Mouse (Mus musculus) frontal cortex, postnatal 14 days (tissue): Measurements from ENCODE around the gene Rbm14.

ENCODE experiments used
- DNase-seq, 2 experiments: peaks; one replicate each; pipeline ENCODE4 v3.0.0; 2022; ENCODE audit warnings: low spot score in 2 of 2

Rbm14 gene

DNA sequence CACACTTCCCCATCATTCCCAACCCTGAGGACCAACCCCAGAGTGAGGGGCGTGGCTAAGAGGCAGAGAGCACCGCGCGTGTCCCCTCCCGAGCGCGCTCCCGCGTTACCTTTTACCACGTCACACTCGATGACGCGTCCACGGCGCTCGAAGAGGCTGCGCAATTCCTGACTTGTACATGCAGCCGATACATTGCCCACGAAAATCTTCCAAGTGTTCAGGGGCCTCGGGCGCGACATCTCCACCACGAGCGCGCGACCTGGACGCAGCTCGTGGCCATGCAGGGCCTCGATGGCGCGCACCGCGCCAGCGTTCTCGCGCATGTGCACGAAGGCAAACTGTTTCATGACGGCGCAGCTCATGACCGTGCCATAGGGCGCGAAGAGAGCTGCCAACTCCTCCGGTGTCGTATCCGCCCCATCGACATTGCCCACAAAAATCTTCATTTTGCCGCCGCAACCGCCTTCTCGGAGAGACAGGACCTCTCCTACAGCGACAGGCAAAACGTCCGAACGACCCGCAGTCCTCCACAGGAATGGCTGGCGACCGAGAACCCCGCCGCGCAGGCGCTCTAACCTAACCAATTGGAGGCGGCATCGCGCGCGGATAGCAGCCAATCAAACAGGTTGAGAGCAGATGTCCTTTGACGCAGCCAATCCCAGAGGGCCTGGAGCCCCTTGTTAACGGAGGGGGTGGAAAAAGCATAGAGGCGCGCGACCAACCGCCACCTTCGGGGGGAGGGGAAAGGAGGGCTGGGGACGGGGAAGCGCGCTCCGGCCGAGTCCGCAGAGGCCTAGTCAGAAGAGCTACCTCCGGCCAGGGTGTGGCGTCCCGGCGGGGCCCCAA is at the start of gene Rbm14, which contains the start of gene Gm21992:
Rbm14 (minus strand) TSS at position 572 of the 846 bp plus-strand sequence.
Gm21992 (minus strand) TSS at position 550 of the 846 bp plus-strand sequence.
- peak; percentile 98 for DNase-seq

DNA sequence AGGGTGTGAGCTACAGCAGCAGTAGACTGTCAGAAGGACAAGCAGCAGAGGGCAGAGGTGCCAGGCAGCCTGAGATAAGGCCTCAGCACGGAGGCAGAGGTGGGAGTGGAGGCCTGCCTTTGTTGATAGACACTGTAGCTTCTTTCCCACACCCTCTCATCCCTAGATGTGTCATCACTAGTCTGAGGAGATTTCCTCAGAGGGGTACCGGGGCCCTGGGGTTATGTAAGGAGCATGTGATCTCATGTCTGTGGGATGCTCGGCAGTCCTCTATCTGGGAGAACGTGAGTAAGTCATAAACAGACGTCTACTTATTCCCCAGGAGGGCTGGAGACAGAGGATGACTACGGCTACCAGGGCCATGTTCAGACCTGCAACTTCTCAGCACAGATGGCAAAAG is 47.6 kb upstream of the Rbm14 start:
- DNase-seq = no peak

DNA sequence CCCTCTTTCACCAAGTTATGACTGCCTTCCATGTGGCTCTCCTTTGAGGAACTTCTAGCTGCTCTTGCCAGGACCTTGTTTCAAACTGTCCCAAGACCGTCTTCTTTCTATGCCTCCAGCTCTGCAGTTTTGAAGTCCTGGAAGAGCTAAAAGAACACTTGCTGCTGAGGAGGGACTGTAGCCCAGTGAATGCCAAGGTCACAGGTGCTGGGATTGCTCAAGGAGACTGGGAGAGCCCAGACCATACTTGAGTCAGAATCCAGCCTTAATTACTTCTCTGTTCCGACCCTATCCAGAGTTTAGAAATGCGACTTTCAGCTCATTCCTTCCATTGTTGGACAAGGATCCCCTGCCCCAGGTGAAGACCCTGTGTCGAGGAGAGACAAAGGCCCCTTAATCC is 44.5 kb upstream of the Rbm14 start:
- no peak for DNase-seq

DNA sequence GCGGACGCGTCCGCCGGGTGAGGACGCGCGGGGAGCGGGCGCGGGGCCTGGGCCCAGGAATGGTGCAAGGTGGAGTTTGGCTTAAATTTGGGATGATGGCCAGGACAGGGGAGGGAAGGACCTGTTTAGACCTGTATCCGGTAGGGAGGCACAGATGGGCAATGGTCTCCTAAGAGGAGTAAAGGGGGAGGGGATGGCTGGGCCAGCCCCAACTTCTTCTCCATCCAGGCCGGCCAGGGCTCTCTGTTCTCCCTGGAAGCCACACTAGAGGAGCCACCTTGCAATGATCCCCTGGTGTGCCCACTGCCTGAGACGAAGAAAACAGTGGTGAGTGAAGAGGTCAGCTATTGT is 44.0 kb upstream of the Rbm14 start:
- DNase-seq = no peak

DNA sequence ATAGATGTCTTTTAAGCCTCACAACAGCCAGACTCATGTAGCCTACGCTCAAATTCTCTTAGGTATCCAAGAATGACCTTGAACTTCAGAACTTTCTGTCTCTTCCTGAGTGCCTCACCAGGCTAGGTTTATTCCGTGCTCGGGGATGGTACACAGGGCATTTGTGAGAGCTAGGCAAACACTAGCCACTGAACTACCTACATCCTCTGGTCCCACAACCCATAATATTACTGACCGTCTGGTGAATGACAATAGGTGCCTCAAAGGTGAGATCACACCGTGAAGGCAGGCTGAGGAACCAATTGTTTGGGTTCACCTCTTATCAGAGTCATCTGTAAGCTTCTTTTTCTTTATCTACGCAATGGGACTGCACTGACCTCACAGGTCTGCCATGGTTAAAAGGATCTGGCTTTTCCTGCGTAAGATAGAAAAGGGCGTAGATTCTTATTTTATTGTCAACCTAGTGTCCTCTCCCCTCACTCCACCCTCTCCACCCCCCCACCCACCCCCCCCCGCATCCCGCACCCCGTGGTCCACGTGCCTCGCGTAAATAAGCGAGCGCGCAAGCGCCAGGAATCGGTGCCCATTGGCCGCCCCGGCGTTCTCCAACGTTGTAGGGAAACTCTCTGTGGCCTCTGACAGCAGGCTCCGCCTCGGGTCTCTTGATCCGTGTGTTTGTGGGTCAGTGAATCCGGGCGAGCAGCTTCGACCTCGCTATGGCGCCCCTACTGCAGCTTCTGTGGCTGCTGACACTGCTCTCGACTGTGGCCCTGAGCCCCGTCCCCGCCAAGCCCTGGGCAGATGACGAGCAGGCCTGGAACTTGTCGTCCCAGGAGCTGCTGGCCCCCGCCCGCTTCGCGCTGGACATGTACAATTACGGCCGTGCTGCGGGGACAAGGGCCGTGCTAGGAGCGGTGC is 43.4 kb upstream of the Rbm14 start, which contains the start of gene Ctsf:
Ctsf (plus strand) TSS at position 579 of the 918 bp plus-strand sequence.
- DNase-seq = peak; percentile 78 to 83

DNA sequence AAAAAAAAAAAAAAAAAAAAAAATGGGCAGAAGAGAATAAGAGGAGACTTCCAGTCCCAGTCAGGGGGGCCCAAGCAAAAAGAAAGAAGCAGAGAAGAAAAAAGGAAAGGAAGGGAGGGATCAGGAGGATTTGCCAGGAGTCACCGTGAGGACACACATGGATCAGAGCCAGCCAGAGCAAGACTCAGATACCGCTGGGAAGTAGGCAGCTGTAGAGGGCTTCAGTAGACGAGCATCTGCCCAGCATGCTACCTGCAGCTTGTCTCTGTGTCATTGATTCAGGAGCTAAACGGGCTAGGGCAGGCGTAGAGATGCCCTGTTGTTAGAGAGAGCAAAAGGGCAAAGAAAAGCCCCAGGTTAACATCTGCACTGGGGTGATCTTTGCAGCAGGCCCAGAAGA is 38.8 kb upstream of the Rbm14 start:
- no peak for DNase-seq

DNA sequence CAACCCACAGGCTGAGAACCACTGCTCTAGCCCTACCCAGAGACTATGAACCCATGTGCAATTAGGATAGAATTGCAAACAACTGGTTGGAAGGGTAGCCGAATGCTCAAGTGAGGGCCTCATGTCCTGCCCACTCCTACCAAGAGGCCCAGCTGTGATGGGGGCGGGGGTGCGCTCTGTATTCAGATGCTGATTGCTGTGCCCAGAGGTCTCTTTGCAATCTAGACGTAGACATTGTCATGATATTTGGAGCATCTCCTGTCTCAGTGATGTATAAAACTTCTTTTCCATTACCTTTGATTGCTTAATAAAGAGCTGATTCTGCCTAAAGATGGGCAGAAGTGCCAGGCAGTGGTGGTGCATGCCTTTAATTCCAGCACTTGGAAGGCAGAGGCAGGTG is 38.4 kb upstream of the Rbm14 start:
- no peak for DNase-seq

DNA sequence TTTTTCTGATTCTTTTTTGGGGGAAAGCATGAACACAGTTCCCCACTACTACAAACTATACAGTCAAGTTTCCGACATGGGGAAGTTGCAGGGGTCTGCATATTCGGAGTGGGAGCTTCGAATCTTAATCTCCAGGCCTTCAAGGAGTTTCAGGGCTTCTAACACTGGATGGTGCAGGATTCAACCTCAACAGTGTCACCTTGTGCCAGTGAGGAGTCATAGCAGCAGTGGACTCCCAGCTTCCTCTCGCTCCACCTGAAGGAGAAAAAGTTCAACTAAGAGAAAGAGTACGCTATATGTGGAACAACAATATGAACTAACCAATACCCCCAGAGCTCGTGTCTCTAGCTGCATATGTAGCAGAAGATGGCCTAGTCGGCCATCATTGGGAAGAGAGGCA is 36.1 kb upstream of the Rbm14 start:
- DNase-seq = no peak

DNA sequence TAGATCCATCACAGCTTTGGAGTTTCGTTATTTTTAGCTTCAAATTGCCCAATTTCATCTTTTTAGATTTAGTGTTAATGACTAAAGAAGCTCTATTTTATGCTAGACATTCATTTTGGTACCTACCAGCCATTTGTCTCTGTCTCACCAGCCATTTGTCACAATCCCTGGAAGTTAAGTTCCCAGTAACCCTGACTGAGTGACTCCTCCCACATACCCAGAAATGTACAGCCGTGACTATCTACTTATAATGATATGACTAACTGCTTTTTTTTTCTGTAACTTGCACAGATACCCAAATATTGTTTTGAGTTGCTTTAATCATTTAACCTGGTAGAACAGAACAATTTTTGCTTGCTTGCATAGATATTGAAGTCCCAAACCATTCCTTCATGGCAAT is 34.4 kb upstream of the Rbm14 start:
- no peak for DNase-seq

DNA sequence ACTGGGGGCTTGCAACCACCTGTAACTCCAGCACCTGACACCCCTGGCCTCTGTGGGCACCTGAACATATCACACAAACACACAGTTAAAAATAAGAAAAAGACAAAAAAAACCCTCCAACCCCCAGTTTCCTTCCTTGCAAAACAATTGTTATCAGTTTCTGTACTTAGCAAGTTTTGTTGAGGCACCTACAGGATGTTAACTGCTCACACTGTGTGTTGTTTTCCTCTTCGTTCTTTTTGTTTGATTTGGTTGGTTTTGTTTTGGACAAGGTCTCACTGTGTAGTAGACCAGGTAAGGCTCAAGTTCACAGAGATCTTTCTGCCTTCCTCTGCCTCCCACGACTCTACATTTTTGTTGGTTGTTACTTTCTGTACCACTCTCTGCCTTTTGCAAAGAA is 31.2 kb upstream of the Rbm14 start:
- no peak for DNase-seq

DNA sequence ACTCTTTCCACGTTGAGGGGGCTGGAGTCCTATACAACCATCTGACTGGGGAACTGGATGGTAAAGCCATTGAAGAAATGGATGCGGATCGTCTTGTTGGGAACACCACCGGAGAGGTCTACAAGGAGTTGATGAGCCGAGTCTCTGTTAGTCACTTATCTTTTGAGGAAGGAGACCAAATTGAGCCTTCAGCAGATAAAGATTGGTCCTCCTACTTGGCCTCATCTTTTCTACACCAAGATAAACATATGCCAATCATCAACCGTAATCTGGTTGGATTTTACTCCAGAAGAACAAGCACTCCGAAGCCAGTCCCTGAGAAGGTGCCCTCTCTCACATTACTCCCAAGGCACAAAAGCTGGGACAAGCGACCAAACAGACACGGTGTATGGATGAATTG is 29.4 kb upstream of the Rbm14 start:
- no peak for DNase-seq

DNA sequence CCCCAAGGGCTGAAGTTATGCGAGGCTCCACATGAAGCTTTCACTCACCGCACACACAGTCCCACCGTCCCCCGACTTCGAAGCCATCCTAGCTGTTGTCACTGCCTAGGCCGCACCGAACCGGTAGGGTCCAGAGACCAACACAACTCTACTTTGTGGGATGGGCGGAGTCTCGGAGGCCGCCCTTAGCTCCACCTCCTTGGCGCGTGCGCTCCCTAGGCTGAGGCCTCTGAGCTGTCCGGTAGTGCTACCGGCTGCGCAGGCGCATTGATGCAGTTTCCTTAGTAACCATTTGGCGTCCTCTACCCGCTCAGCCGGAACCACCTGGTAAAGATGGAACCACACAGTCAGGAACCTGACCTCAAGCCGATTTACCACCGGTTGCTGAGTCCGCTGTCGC is 27.7 kb upstream of the Rbm14 start, which contains the start of the genes Ccs and Ccdc87:
Ccs (minus strand) TSS at position 184 of the 400 bp plus-strand sequence.
Ccdc87 (plus strand) TSS at position 218 of the 400 bp plus-strand sequence.
- DNase-seq = peak; percentile 89 to 91

DNA sequence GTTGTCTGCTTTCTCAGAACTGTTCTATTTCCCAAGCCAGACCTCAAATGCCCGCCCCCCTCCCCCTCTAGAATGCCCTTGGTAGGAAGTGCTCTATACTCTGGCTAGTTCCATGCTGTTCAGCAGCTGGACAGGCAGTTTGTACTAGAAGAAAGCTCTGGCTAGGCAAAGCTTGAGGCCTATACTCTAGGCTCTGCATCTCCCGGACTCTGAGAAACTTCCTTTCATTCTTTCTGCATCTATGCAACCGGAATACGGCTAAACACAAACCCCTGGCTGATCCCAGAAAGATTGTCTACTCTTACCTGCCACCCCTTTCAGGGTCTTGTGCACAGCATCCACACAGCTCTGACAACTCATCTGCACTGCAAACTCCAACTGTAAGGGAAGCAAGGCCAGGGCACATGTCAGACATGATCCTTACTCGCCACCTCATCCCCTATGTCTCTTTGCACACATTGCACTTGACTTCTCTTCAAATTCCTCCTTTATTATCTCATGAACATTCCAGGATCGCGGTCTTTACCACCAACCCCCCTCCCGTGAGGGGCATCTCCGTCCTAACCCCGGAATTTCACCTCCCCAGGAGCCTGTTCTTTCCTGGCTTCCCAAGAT is 27.2 kb upstream of the Rbm14 start:
- no peak for DNase-seq

DNA sequence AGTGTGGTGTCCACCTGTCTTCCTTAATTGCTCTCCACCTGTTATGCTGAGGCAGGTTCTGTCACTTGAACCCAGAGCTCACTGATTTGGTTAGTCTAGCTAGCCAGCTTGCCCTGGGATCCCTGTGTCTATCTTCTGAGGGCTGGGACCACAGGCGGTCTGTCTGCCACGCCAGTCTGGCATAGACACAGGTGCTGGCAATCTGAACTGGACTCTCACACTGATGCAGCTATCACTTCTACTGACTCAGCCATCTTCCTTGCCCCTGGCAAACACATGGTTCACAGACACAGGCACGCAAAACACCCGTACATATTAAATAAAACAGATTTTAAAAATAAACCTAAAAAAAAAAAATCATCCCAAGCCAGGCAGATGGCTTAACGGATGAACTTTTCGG is 25.6 kb upstream of the Rbm14 start:
- DNase-seq = no peak

DNA sequence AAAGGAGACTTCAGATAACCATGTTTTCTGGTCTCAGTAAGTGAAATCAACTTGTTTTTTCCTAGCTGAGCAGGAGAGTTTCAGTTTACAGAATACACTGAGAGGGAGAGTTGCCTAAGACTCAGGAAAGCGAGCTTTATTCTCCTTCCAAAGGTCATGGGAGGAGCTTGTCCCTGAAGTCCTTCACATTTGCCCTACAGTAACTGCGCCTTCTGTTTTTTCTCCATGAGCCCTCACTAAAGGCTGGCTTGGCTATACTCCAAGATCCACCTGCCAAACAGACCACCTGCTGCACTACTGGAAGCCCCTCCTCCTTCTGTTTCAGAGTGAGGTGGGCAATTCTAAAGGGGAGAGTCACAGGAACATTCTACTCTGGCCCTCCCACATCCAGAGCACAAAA is 24.7 kb upstream of the Rbm14 start:
- DNase-seq = no peak

DNA sequence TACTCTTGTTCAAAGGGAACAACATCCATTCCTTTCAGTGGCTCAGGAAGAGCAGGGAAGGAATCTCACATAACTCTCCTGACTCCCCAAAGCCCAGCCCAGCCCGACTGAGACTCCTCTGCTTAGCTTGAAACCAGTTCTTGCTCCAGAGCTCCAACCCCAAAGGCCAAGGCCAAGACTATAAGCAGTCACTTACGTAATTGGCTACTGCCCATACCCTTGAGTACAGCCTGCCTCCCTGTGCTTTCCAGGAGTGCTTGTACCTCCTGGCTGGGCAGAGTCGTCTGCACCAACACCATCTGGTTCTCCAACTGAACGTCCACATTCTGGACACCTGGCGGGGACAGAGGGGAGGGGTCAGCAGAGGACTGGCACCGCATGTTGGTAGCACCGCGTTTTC is 22.5 kb upstream of the Rbm14 start:
- no peak for DNase-seq

DNA sequence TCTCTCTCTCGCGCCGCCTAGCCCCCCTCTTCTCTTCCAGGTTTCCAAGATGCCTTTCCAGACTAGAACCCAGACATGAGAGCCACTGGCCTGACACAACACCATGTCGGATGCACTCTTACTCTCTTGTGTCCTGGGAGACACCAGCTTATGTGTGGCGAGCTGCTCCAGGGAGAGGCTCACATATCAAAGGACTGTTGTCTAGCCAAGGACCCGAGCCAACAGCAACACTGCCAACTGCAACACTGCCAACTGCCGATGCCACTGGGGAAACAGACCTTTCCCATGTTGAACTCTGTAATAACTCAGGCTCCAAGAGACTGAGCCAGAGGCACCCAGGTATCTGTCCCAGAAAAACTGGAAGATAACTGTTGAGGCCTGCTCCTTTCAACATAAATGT is 17.7 kb upstream of the Rbm14 start:
- peak in 1 of 2 experiments; percentile 15 for DNase-seq

DNA sequence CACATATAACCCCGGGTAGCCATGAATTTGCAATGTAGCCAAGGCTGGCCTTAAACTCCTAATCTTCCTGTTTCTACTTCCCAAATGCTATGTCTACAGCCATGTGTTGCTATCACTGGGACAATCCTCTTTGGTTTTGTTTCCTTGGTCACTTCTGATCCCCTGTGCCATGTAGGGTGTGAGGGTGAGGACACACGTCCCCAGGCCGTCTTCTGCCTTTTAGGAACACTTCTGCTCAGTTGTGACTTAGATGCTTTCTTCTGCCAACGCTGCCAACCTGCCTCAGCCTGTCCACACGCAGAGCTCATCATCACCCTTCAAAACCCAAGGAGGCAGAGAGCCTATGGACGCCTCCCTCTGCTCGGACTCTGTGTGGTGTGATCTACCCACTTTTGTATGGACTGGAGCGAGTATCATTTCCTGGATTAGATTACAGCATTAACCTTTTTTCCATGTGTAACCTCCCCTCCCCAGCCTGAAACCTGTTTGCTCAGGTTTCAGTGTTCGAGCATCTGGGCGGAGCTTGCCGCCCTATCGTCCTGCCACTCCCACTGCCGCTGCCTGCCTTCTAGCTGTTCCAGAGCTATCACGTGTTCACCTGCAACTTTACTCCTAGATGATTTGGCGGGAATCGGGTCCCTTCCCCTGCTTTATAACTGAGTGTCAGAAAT is 17.1 kb upstream of the Rbm14 start:
- DNase-seq = no peak

DNA sequence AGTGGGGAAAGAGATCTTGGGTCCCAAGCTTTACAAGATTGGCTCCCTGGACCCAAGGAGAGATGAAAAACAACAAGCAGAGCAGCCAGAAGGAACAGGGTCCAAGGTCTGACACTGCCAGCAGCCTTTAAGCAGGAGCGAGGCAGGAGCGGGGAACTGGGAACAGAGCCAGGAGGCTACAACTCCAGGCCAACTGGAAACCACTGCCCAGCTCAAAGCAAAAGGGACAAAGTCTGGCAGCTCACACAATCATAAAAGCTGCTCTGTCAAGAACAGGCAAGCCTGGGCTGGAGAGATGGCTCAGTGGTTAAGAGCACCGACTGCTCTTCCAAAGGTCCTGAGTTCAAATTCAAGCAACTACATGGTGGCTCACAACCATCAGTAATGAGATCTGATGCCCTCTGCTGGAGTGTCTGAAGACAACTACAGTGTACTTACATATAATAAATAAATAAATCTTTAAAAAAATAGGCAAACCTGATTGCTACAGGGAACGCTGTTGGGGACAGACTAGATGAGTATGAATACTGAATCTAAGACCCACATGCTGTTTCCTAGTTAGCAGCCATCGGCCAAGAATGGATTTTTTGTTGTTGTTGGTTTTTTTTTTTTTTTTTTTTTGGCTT is 9.4 kb upstream of the Rbm14 start:
- DNase-seq = peak; percentile 43 to 68

DNA sequence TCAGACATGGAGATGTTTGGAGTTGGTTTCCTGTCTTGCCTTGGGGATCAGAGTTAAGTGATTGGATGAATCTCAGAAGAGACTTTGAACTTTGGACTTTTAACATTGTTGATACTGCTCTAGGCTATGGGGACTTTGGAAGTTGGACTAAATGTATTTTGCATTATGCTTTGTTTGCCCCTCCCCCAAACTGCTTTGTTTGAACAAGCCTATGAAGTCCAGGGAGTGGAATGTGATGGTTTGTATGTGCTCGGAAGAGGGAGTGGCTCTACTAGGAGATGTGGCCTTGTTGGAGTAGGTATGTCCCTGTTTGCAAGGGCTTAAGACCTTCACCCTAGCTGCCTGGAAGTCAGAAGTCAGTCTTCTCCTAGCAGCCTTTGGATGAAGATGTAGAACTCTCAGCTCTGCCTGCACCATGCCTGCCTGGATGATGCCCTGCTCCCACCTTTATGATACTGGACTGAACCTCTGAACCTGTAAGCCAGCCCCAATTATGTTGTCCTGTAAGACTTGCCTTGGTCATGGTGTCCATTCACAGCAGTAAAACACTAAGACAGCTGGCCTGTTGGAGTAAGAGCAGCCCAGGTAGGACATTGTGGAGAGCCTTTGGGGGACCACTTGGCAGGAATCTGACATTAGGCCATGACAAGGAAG is 5.9 kb upstream of the Rbm14 start:
- no peak for DNase-seq

DNA sequence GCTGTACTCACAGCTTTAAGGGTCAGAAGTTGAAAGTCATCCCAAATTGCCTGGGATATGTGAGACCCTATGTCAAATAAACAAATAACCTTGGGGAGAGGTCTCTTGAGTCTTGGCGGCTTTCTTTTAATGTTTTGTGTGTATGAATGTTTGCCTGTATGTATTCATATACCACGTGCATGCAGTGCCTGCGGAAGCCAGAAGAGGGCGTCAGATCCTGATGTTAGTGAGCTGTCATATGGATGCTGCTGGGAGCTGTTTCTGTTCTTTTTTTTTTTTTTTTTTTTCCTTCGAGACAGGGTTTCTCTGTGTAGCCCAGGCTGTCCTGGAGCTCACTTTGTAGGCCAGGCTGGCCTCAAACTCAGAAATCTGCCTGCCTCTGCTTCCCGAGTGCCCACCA is 1.6 kb upstream of the Rbm14 start:
- DNase-seq = no peak
